Mouse (Mus musculus) olfactory bulb, adult 2 months (tissue): ENCODE measurements around the gene Clec14a. TPM values are rescaled to one million over a fixed set of nuclear protein-coding genes. Genes with fewer than 3 reads are reported as not detected.

Experiments
- H3K27ac ChIP-seq: fragments of 200-500 bp; 2 replicates; pipeline ENCODE4 v1.5.1; 2012; ENCODE audit warnings: low read depth, low read length; ENCODE audit not compliant: insufficient read depth
- H3K4me1 ChIP-seq: fragments of 200-500 bp; 2 replicates; pipeline ENCODE4 v1.6.1; 2012; ENCODE audit warnings: low read length; ENCODE audit not compliant: control insufficient read depth, insufficient read depth
- H3K4me3 ChIP-seq: fragments of 200-500 bp; 2 replicates; pipeline ENCODE4 v1.5.1; 2012; ENCODE audit warnings: mild to moderate bottlenecking, low read depth, low read length, moderate library complexity; ENCODE audit not compliant: insufficient read depth
- CTCF ChIP-seq: fragments of 200-500 bp; IDR thresholded peaks from 2 replicates; pipeline ENCODE4 v1.5.1; 2012; ENCODE audit warnings: low read depth, mild to moderate bottlenecking, low read length, moderate library complexity; ENCODE audit not compliant: insufficient read depth
- POLR2A ChIP-seq: fragments of 200-500 bp; IDR thresholded peaks from 2 replicates; pipeline ENCODE4 v1.6.1; 2012; ENCODE audit warnings: mild to moderate bottlenecking, low read depth, low read length, moderate library complexity; ENCODE audit not compliant: insufficient read depth
- WGBS: fragments of 180-500 bp; shearing (Covaris S2); methylation state at CpG from one replicate; pipeline ENCODE4 v1.1.7; 2018; 5-methylcytosine and 5-hydroxymethylcytosine counted together
- polyA plus RNA-seq: library from polyadenylated mRNA; stranded (reverse); fragments of >200 nt; gene quantifications from 2 replicates; pipeline ENCODE4 v1.2.4, GENCODE M21; 2012; ENCODE audit warnings: low replicate concordance; ENCODE audit not compliant: missing spikeins, insufficient read depth, insufficient read length

Clec14a gene
- polyA plus RNA-seq, 1 experiment, result not detected

DNA sequence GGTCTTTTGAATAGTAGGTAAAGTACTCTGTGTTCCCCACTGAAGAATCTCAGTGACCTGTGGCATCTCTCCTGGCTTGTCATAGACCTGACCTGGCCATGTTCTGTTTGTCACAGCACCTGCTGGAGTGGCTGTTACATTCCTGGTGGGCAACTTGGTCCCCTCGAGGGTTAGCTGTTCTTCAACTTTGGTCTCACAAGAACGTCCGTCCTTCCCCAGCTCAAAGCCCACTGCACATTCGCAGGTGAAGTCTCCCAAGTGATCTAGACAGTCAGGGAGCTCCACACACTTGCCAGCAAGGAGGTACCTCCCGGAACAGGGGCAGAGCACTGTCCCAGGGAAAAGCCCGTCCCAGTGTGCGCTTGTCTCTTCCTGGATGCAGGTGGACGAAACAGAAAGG lies 1.3 kb downstream of the Clec14a start:
- H3K4me3 ChIP-seq, result peak overlapping the region; percentile 32
- no peak overlapping the region for H3K27ac ChIP-seq
- WGBS, result 58% methylated on average over 8 of the region's 8 CpGs

DNA sequence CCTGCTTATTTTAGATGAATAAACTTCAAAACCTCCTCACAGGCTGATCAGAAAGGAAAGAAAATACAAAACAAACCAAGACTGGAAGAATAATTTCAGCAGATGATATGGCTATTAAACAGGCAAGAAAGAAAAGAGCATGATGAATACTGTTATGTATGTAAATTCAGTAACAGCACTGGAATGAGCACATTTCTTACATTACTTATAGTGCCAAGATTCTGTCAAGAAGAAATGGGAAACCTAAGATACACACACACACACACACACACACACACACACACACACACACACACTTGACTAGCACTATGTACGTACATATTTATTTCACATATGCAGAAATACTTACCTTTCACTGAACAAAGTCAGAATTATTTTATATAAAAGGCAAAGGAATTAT lies 17.2 kb downstream of the Clec14a start:
- no peak overlapping the region for H3K27ac ChIP-seq
- no peaks in the 10 kb centered on the region for H3K4me1 ChIP-seq
- WGBS, result 97% methylated on average over 1 of the region's 1 CpGs
- no peak overlapping the region for H3K4me3 ChIP-seq
- no peak for TF ChIP-seq CTCF
- no peak for TF ChIP-seq POLR2A

More for the DNA sequence above, 1.3 kb downstream of the Clec14a start:
- H3K4me1 ChIP-seq, result peaks cover 13% of the 10 kb centered on the region
- TF ChIP-seq POLR2A, result no peak
- no peak for TF ChIP-seq CTCF

DNA sequence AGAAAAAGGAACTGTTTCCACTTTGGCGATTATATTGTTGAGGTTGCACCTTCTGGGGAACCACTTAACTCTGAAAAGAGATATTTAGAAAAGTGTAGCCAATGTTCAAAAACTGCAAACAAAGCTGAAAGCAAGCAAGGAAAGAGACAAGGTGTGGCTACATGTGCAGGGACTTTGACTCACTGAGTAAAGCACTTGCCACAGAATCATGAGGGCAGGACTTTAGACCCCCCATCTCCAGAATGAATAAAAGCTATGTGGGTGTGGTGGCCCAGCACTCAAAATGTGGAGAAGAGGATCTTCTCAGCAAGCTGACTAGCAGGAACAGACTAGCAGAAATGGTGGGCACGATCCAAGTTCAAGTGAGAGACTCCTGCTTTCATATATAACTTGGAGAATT lies 36.6 kb downstream of the Clec14a start:
- TF ChIP-seq CTCF (no peak), POLR2A (no peak)
- no peaks in the 10 kb centered on the region for H3K4me1 ChIP-seq
- H3K4me3 ChIP-seq, result no peak overlapping the region
- H3K27ac ChIP-seq, result no peak overlapping the region
- WGBS, result 88% methylated on average over 2 of the region's 2 CpGs

DNA sequence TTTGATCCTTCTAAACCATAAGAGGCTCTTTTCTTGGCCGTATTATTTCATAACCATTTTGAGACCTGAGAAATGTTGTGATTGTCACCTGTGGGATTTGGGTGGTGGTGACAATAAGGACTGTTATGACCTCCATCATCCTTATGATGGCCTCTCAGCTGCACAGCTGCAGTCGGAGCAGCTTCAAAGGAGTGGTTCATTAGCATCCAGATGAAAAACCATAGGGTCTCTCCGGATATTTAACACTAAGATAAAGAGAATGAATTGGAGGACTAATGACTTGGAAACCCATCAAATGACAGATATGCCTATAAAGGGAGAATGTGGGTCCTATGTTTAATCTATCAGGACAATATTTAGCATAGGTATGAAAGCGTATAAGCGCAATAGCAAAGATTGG lies 43.4 kb downstream of the Clec14a start:
- TF ChIP-seq POLR2A, result no peak
- no peak for TF ChIP-seq CTCF
- no peak overlapping the region for H3K4me3 ChIP-seq
- 86% methylated on average over 5 of the region's 5 CpGs for WGBS

DNA sequence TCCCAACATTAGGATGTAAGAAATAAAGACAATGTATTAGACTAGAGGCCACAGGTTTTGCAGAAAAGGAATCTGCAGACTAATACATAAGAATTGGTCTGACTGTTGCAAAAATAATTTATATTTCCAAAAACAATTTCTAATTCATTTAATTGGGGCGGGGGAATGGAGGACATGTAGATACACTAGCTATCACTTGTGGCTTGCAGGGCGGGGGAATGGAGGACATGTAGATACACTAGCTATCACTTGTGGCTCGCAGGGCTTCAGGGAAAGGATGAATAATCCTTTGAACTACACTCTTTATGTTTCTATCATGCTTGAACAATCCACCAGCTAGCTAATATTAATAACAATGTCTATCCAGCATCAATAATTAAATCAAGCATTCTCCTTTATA lies 50.0 kb downstream of the Clec14a start:
- H3K4me1 ChIP-seq, result no peaks in the 10 kb centered on the region
- H3K4me3 ChIP-seq, result no peak overlapping the region
- WGBS, result 97% methylated on average over 3 of the region's 3 CpGs
- no peak for TF ChIP-seq CTCF
- TF ChIP-seq POLR2A, result no peak
- H3K27ac ChIP-seq, result no peak overlapping the region

More for the DNA sequence above, 43.4 kb downstream of the Clec14a start:
- no peak overlapping the region for H3K27ac ChIP-seq
- no peaks in the 10 kb centered on the region for H3K4me1 ChIP-seq

DNA sequence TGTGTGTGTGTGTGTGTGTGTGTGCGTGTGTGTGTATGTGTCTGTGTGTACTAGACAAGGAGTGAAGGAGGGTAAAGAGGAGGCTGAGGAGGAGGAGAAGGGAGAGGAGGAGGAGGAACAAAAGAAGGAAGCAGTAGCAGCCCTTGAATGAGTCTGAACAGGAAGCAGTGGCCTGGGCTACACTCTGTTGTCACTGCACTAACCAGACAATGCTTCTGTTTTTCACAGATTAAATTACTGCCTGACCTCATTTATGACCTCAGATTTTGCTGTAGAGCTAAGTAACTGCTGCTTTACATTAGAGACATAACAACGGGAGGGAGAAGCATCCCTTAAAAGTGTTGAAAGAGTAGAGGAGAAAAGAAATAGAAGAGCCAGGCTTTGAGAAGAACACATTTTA lies 52.9 kb downstream of the Clec14a start:
- H3K4me1 ChIP-seq, result peaks cover 16% of the 10 kb centered on the region
- H3K27ac ChIP-seq, result no peak overlapping the region
- 77% methylated on average over 2 of the region's 2 CpGs for WGBS
- no peak overlapping the region for H3K4me3 ChIP-seq
- no peak for TF ChIP-seq CTCF
- no peak for TF ChIP-seq POLR2A

Other genes starting within 250 kb of the Clec14a start
- not detected in 2 replicates for gene Sstr1, start 57.5 kb downstream of the Clec14a start, polyA plus RNA-seq